Mouse (Mus musculus) liver, embryonic 12.5 days (tissue): Measurements from ENCODE around the gene Slc38a9. TPM values are rescaled to one million over a fixed set of nuclear protein-coding genes. Genes with fewer than 3 reads are reported as not detected.
"Not testable (repeated sequence)": the region's sequence is repeated elsewhere in the genome, so short reads cannot be mapped to it uniquely, and the experiment has no call there.

Experiments used
- ATAC-seq: fragments of 200-750 bp; cut with Nextera tagmentation; 2 replicates; pipeline ENCODE4 v1.8.0; 2017; ENCODE audit warnings: moderate number of reproducible peaks, mild to moderate bottlenecking, moderate library complexity
- H3K27ac ChIP-seq: fragments of 300-500 bp; sonication (generic); 2 replicates; pipeline ENCODE4 v1.5.1; 2016; ENCODE audit warnings: mild to moderate bottlenecking
- H3K27me3 ChIP-seq: fragments of 300-500 bp; sonication (generic); replicated peaks from 2 replicates; pipeline ENCODE4 v1.6.1; 2016; ENCODE audit warnings: mild to moderate bottlenecking, moderate library complexity
- H3K36me3 ChIP-seq: fragments of 300-500 bp; sonication (generic); 2 replicates; pipeline ENCODE4 v1.6.1; 2016; ENCODE audit warnings: mild to moderate bottlenecking, moderate library complexity
- H3K4me1 ChIP-seq: fragments of 300-500 bp; sonication (generic); 2 replicates; pipeline ENCODE4 v1.6.1; 2016
- H3K4me2 ChIP-seq: fragments of 300-500 bp; sonication (generic); 2 replicates; pipeline ENCODE4 v1.6.1; 2016; ENCODE audit warnings: mild to moderate bottlenecking, moderate library complexity
- H3K4me3 ChIP-seq: fragments of 300-500 bp; sonication (generic); 2 replicates; pipeline ENCODE4 v1.5.1; 2016; ENCODE audit warnings: mild to moderate bottlenecking, moderate library complexity
- H3K9ac ChIP-seq: fragments of 300-500 bp; sonication (generic); 2 replicates; pipeline ENCODE4 v1.6.1; 2016; ENCODE audit warnings: mild to moderate bottlenecking, moderate library complexity
- H3K9me3 ChIP-seq: fragments of 300-500 bp; sonication (generic); replicated peaks from 2 replicates; pipeline ENCODE4 v1.6.1; 2016; ENCODE audit warnings: mild to moderate bottlenecking, moderate library complexity
- WGBS: fragments of 180-500 bp; shearing (Covaris S2); methylation state at CpG from one replicate; pipeline ENCODE4 v1.1.7; 2016; ENCODE audit not compliant: insufficient replicate concordance; 5-methylcytosine and 5-hydroxymethylcytosine counted together
- polyA plus RNA-seq: library from polyadenylated mRNA; unstranded; fragments of >200 nt; fragmentation: Nextera tagmentation; extraction: Ambion mirVana; gene quantifications from 2 replicates; pipeline ENCODE4 v1.2.1, GENCODE M21; 2016

The Slc38a9 gene
- polyA plus RNA-seq, 1 experiment from 2014 or later: 13.6 TPM

DNA sequence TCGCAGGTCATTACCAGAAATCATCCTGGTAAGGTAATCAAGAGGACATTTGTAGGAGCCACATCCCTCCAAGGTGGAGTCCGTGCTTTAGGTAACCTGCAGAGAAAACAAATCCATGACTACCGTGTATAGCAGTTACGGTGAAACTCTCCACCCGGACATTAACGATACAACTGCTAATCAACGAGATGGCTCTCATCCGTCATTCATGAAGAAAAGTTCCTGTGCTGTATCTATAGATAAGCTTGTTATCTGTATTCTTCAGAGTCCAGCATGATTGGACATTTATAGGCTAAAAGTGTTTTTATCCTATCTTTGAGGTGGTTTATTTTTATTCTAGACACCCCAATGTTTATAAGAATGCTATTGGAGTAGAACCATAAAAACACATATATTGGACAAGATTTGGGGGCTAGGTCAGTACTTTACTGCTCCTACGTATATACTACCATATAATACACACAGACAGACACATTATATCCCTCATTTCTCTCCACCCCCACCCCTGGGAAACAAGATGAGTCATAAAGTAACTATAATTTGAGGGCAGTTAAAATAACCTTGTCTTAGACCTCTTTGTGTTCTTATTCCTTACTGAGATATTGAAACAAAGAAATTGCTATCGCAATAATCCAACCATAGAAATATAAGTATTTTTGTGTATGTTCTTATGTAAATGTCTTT lies 32.5 kb downstream of the Slc38a9 start:
- peak; percentile 90 for ATAC-seq
- Histone ChIP-seq H3K27ac (no peak overlapping the region; the same call in 1 of the 2 replicates), H3K36me3 (peaks cover 37% of the 10 kb centered on the region), H3K9ac (no peak overlapping the region), H3K27me3 (no peaks in the 10 kb centered on the region), H3K9me3 (peaks cover 6% of the 10 kb centered on the region), H3K4me1 (peaks cover 16% of the 10 kb centered on the region), H3K4me3 (no peak overlapping the region), H3K4me2 (no peak overlapping the region)
- 55% methylated on average over 10 of the region's 10 CpGs for WGBS

DNA sequence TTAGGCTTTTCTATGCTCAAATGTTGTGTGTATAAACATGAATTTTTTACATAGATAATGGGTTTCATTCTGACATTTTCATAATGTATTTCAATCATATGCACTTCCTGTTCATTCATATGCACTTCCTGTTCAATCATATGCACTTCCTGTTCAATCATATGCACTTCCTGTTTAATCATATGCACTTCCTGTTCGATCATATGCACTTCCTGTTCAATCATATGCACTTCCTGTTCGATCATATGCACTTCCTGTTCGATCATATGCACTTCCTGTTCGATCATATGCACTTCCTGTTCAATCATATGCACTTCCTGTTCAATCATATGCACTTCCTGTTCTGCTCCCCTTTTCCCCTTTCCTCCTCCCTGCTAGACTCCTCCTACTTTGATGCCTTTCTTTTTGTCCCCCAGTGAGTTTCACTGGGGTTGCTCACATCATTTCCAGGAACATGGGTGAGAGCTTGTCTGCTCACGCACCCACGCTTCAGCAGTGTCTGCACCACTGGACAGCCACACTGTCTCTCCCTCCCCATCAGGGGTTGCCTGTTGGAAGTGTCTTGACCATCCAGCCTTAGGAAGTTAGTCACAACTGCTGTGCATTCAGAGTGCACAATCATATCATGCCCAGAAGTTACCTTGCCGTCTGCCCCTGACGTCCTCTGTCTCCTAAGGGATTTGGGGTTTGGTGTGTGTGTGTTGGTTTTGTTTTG lies 35.1 kb downstream of the Slc38a9 start:
- H3K27ac ChIP-seq: no peak overlapping the region
- no peak overlapping the region for H3K9ac ChIP-seq
- H3K27me3 ChIP-seq: no peaks in the 10 kb centered on the region
- H3K4me1 ChIP-seq: peaks cover 16% of the 10 kb centered on the region
- no peak overlapping the region for H3K4me3 ChIP-seq
- H3K36me3 ChIP-seq: peaks cover 45% of the 10 kb centered on the region
- ATAC-seq: no peak
- peaks cover 6% of the 10 kb centered on the region for H3K9me3 ChIP-seq
- 82% methylated on average over 8 of the region's 8 CpGs for WGBS
- H3K4me2 ChIP-seq: no peak overlapping the region

- Histone ChIP-seq H3K9ac (no peak overlapping the region), H3K27ac (no peak overlapping the region), H3K27me3 (no peaks in the 10 kb centered on the region), H3K36me3 (peaks cover 23% of the 10 kb centered on the region), H3K4me3 (no peak overlapping the region), H3K4me2 (no peak overlapping the region), H3K9me3 (no peaks in the 10 kb centered on the region), H3K4me1 (no peaks in the 10 kb centered on the region)
- no peak for ATAC-seq
- 81% methylated on average over 8 of the region's 8 CpGs for WGBS
Observed at GRCm38 (mm10) chr13:112701256-112701655, 40.7 kb downstream of the Slc38a9 start.

DNA sequence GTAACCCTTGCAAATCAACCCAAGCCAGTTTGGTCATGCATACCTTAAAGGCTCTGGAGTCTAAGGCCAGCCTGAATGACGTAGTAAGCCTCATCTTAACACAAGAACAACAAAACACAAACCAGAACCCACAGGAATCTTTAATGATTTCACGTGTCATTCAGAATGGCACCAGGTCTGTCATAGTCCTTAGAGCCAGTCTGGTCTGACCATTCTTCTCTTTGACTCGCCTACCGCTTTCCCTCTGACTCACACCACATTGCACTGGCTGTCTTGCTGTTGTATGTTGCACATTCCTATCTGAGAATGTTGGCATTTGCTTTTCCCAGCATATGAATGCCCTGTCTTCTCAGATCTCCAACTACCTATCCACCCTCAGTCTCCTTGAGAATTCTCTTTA lies 45.8 kb downstream of the Slc38a9 start:
- Histone ChIP-seq H3K9ac (no peak overlapping the region), H3K9me3 (no peaks in the 10 kb centered on the region), H3K4me3 (no peak overlapping the region), H3K4me1 (no peaks in the 10 kb centered on the region), H3K27ac (no peak overlapping the region), H3K4me2 (no peak overlapping the region), H3K36me3 (0 out of 2 replicates have a peak, but pooled peaks cover 4% of the 10 kb centered on the region), H3K27me3 (no peaks in the 10 kb centered on the region)
- WGBS: 85% methylated on average over 4 of the region's 4 CpGs
- ATAC-seq: no peak

GRCm38 (mm10) chr13:112720078-112720736 lies 59.7 kb downstream of the Slc38a9 start:
- WGBS: 86% methylated on average over 15 of the region's 15 CpGs
- H3K4me3 ChIP-seq: no peak overlapping the region

GRCm38 (mm10) chr13:112721946-112722729 lies 61.6 kb downstream of the Slc38a9 start:
- Histone ChIP-seq H3K4me1 (no peaks in the 10 kb centered on the region), H3K9ac (no peak overlapping the region), H3K4me3 (no peak overlapping the region), H3K27me3 (no peaks in the 10 kb centered on the region), H3K27ac (no peak overlapping the region), H3K4me2 (no peak overlapping the region), H3K9me3 (no peaks in the 10 kb centered on the region), H3K36me3 (peaks cover 16% of the 10 kb centered on the region)
- 75% methylated on average over 9 of the region's 9 CpGs for WGBS
- ATAC-seq: no peak

More at GRCm38 (mm10) chr13:112720078-112720736, 59.7 kb downstream of the Slc38a9 start:
- H3K4me2 ChIP-seq: no peak overlapping the region
- peaks cover 13% of the 10 kb centered on the region for H3K36me3 ChIP-seq
- H3K27me3 ChIP-seq: no peaks in the 10 kb centered on the region
- no peaks in the 10 kb centered on the region for H3K4me1 ChIP-seq
- no peak for ATAC-seq
- H3K9me3 ChIP-seq: no peaks in the 10 kb centered on the region
- H3K27ac ChIP-seq: no peak overlapping the region
- H3K9ac ChIP-seq: no peak overlapping the region

GRCm38 (mm10) chr13:112724260-112724659 lies 63.7 kb downstream of the Slc38a9 start:
- H3K9me3 ChIP-seq, ATAC-seq, H3K9ac ChIP-seq, H3K27me3 ChIP-seq, H3K27ac ChIP-seq, H3K4me3 ChIP-seq, H3K4me1 ChIP-seq, H3K4me2 ChIP-seq: not testable (repeated sequence)
- peaks cover 18% of the 10 kb centered on the region for H3K36me3 ChIP-seq

DNA sequence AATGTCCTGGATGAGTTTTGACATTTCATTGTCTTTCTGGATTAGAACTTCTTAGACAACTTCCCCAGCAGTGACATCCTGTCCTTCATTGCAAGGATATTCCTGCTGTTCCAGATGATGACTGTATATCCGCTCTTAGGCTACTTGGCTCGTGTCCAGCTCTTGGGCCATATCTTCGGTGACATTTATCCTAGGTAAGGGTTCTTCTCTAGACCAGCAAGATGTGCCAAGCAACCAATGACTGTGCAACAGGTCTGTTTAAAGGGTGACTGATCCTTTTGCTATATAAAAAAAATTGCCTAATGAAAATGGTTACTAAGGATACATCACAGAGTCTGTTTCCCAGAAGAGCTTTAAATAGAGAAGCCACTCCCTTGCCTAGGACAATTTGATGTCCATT lies 65.5 kb downstream of the Slc38a9 start:
- ATAC-seq: no peak
- no peak overlapping the region for H3K4me3 ChIP-seq
- no peaks in the 10 kb centered on the region for H3K27me3 ChIP-seq
- WGBS: 79% methylated on average over 3 of the region's 3 CpGs
- no peak overlapping the region for H3K27ac ChIP-seq
- H3K4me1 ChIP-seq: no peaks in the 10 kb centered on the region
- H3K9me3 ChIP-seq: no peaks in the 10 kb centered on the region
- peaks cover 17% of the 10 kb centered on the region for H3K36me3 ChIP-seq
- no peak overlapping the region for H3K4me2 ChIP-seq
- no peak overlapping the region for H3K9ac ChIP-seq

GRCm38 (mm10) chr13:112733311-112733710 lies 72.8 kb downstream of the Slc38a9 start:
- no peak overlapping the region for H3K9ac ChIP-seq
- peaks cover 22% of the 10 kb centered on the region for H3K36me3 ChIP-seq
- H3K4me3 ChIP-seq: no peak overlapping the region
- ATAC-seq: no peak
- 84% methylated on average over 12 of the region's 12 CpGs for WGBS
- H3K27ac ChIP-seq: no peak overlapping the region
- peaks cover 11% of the 10 kb centered on the region for H3K4me1 ChIP-seq
- H3K9me3 ChIP-seq: no peaks in the 10 kb centered on the region
- H3K27me3 ChIP-seq: no peaks in the 10 kb centered on the region
- H3K4me2 ChIP-seq: no peak overlapping the region

DNA sequence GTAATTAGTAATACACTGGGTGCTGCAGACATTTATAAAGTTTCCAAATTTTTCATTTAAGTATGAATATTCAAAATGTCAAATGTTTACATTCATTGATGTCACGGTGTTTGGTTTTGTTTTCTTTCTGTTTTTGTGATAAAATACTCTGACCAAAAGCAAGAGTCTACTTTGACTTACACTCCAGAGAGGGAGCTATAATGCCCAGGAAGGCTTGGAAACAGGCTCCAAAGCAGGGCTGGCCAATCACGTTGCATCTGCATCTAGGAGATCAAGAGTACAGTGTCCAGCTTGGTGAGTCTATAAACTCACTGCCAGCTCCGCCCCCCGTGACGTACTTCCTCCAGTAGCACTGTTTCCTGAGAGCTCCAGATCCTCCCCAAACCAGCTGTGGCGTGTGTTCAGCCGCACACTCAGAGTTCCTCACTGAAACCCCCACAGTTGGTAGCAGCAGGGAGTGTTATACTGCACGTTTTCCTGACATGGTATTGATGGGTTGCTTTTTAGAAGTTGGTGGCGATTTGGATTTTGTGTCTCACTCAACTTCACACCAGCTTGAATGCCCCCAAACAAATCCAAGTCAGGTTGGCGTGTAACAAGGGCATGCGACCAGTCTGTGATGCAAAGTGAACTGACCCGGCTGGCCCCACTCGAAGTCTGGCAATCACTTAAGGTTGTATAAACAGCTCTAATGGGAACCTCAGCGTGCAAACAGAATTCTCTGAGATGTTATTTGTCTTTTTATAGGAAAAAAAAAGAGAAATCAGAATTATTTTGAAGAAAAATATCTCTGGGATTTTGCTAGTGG lies 74.6 kb downstream of the Slc38a9 start:
- peaks cover 16% of the 10 kb centered on the region for H3K36me3 ChIP-seq
- 62% methylated on average over 14 of the region's 14 CpGs for WGBS
- H3K27me3 ChIP-seq: 0 out of 2 replicates have a peak, but pooled peaks cover 1% of the 10 kb centered on the region
- peak; percentile 40; the same call in 1 of the 2 replicates for ATAC-seq
- no peak overlapping the region for H3K9ac ChIP-seq
- H3K4me3 ChIP-seq: no peak overlapping the region
- H3K4me1 ChIP-seq: peaks cover 11% of the 10 kb centered on the region
- H3K9me3 ChIP-seq: no peaks in the 10 kb centered on the region
- no peak overlapping the region; the same call in 1 of the 2 replicates for H3K27ac ChIP-seq
- H3K4me2 ChIP-seq: 0 out of 2 replicates have a peak overlapping the region, but pooled peaks have one; percentile 0

DNA sequence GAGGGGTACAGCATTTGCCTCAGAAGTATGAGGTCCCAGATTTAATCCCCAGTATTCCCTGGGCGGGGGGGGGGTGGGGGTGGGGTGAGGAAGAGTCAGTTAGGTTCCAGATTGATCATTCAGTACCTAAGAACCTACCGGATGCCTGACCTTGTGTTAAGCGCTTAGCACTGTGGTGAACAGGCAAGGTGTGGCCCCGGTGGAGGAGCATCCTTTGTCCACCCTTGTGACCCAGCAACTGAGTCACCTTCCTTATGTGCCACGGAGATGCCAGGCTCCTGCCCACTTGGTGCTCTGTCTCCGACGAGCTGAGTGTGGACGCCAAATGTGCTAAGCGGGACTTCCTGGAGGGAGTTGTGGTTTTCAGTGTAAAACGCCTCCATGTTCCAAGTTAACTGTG lies 75.9 kb downstream of the Slc38a9 start:
- 68% methylated on average over 10 of the region's 10 CpGs for WGBS
- Histone ChIP-seq H3K27me3 (0 out of 2 replicates have a peak, but pooled peaks cover 3% of the 10 kb centered on the region), H3K36me3 (peaks cover 12% of the 10 kb centered on the region), H3K9me3 (no peaks in the 10 kb centered on the region), H3K4me3 (no peak overlapping the region), H3K9ac (no peak overlapping the region), H3K27ac (no peak overlapping the region), H3K4me2 (no peak overlapping the region), H3K4me1 (peaks cover 11% of the 10 kb centered on the region)
- no peak for ATAC-seq
